Mouse (Mus musculus) kidney, adult 2 months (tissue): ENCODE measurements at regions not wholly inside any gene's neighbourhood (a gene's known extent, or its start where the extent isn't known, plus 50 kb on each side); places are given as distances from the start of the nearest gene placed in this dataset.
"Not testable (repeated sequence)": the region's sequence is repeated elsewhere in the genome, so short reads cannot be mapped to it uniquely, and the experiment has no call there.

Experiments used
- CTCF ChIP-seq: fragments of 200-500 bp; conservative IDR thresholded peaks from 2 replicates; pipeline ENCODE4 v1.5.1; 2011; ENCODE audit warnings: low read depth, mild to moderate bottlenecking, control low read depth, low read length, moderate library complexity, mixed read lengths; ENCODE audit not compliant: insufficient read depth, insufficient read length
- POLR2A ChIP-seq: fragments of 200-500 bp; IDR thresholded peaks from one replicate; pipeline ENCODE4 v1.6.1; 2011; ENCODE audit warnings: low read depth, low read length, control low read depth

GRCm38 (mm10) chr7:60487839-60488454, 347.9 kb upstream of the Snrpn start:
- not testable (repeated sequence) for TF ChIP-seq CTCF, POLR2A
